Mouse (Mus musculus): Measurements from ENCODE around the gene Zic4. TPM values are rescaled to one million over a fixed set of nuclear protein-coding genes. Genes with fewer than 3 reads are reported as not detected.

The Zic4 gene
- polyA plus RNA-seq, 1 experiment, result 0.02 TPM

DNA sequence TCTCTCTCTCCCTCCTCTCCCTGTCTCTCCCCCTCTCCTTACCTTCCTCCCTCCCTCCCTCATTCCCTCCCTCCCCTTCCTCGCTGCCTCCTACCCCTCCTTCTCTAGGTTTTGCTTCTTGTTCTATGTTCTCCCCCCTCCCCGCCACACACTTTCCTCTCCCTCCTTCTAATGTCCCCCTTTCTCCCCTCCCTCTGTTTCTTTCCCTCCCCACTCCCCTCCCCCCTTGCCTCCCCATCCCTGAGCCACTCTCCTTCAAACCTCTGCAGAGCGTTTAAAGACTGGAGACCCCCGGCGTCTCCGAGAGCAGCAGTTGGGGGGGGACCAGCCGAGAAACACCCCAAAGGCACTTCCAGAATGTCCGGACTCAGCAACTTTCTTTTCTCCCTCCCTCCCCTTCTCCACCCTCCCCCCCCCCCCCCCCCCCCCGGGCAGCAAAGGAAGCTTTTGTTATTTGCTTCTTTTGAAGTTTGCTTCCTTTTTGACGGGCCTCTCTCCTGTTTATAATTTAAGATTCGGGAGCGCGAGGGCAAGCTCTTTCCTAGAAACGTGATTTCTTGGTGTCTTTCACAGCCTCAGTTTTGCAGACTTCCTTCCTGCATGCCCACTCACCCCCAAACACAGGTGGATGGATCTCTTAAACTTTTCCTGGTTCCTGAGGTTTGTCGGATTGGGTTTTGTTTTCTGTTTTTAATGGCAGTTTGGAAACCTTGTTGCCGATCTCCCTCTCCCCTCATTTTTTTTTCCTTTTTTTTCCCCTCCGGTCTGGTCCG, 4.2 kb downstream of the Zic4 start:
- peaks cover 5% of the 10 kb centered on the region; the same call in 1 of the 2 replicates for H3K9me3 ChIP-seq (ENCODE audit: control insufficient read depth, low read length)
- TF ChIP-seq TAL1 (IDR thresholded peaks at IDR 0.05; ENCODE audit: low read length) (no peak), GATA1 (IDR thresholded peaks at IDR 0.05; ENCODE audit: low read length) (no peak)
- H3K36me3 ChIP-seq (ENCODE audit: control insufficient read depth), result no peaks in the 10 kb centered on the region
- no peaks in the 10 kb centered on the region for H3K4me1 ChIP-seq (ENCODE audit: control insufficient read depth)
- no peak overlapping the region for H3K4me3 ChIP-seq (replicated peaks)
- H3K27me3 ChIP-seq (ENCODE audit: control insufficient read depth), result peaks cover 99% of the 10 kb centered on the region

- H3K36me3 ChIP-seq (ENCODE audit: control insufficient read depth), result no peaks in the 10 kb centered on the region
- H3K4me1 ChIP-seq (ENCODE audit: control insufficient read depth), result no peaks in the 10 kb centered on the region
- TF ChIP-seq GATA1 (IDR thresholded peaks at IDR 0.05; ENCODE audit: low read length), result no peak
- no peak for TF ChIP-seq TAL1 (IDR thresholded peaks at IDR 0.05; ENCODE audit: low read length)
- peaks cover 5% of the 10 kb centered on the region; the same call in 1 of the 2 replicates for H3K9me3 ChIP-seq (ENCODE audit: control insufficient read depth, low read length)
- no peak overlapping the region for H3K4me3 ChIP-seq (replicated peaks)
- peaks cover 96% of the 10 kb centered on the region for H3K27me3 ChIP-seq (ENCODE audit: control insufficient read depth)
These were observed 5.0 kb downstream of the Zic4 start for GRCm38 (mm10) chr9:91366999-91367811.

- Histone ChIP-seq H3K4me3 (replicated peaks) (no peak overlapping the region), H3K27me3 (ENCODE audit: control insufficient read depth) (peaks cover 92% of the 10 kb centered on the region), H3K36me3 (ENCODE audit: control insufficient read depth) (no peaks in the 10 kb centered on the region), H3K4me1 (ENCODE audit: control insufficient read depth) (no peaks in the 10 kb centered on the region), H3K9me3 (ENCODE audit: control insufficient read depth, low read length) (peaks cover 5% of the 10 kb centered on the region; the same call in 1 of the 2 replicates)
- TF ChIP-seq GATA1 (IDR thresholded peaks at IDR 0.05; ENCODE audit: low read length) (no peak), TAL1 (IDR thresholded peaks at IDR 0.05; ENCODE audit: low read length) (no peak)
These were observed 5.9 kb downstream of the Zic4 start for GRCm38 (mm10) chr9:91368150-91368549.

- TF ChIP-seq TAL1 (IDR thresholded peaks at IDR 0.05; ENCODE audit: low read length), result no peak
- TF ChIP-seq GATA1 (IDR thresholded peaks at IDR 0.05; ENCODE audit: low read length), result no peak
- H3K36me3 ChIP-seq (ENCODE audit: control insufficient read depth), result no peaks in the 10 kb centered on the region
- H3K4me3 ChIP-seq (replicated peaks), result no peak overlapping the region
- H3K4me1 ChIP-seq (ENCODE audit: control insufficient read depth), result no peaks in the 10 kb centered on the region
- peaks cover 84% of the 10 kb centered on the region for H3K27me3 ChIP-seq (ENCODE audit: control insufficient read depth)
- H3K9me3 ChIP-seq (ENCODE audit: control insufficient read depth, low read length), result peaks cover 5% of the 10 kb centered on the region; the same call in 1 of the 2 replicates
These were observed 6.7 kb downstream of the Zic4 start for GRCm38 (mm10) chr9:91368946-91369292.

DNA sequence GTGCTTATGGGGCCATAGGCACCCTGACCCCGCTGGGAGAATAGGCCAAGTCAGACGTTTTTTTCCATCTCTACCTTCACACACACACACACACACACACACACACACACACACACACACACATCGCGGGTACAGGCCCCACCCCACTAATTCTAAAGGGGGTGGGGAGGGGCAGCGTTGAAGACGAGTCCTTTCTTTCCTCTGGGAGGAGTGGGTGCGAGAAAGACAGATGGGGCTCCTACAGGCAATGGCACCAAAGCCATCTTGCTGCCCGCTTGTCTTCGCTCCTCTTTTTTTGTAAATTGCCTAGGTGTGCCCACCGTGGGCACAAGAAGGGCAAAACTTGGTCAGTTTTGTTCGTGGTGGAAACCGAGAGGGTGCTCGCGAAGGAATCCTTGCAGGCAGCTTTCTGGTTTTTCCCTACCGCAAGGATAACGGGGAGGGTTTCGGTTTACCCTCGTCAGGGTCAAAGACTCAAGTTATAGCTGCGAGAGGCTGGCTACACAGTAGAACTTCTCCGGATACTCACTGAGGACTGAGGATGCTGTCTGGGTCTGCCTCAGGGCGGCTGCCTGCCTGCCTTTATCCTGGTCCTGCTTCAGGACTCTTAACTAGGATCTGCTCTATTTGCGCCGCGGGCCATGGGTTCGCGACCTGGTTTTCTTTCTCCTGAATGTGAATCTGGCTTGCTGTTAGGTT, 7.2 kb downstream of the Zic4 start:
- H3K27me3 ChIP-seq (ENCODE audit: control insufficient read depth), result peaks cover 81% of the 10 kb centered on the region
- no peaks in the 10 kb centered on the region for H3K36me3 ChIP-seq (ENCODE audit: control insufficient read depth)
- peaks cover 2% of the 10 kb centered on the region; the same call in 1 of the 2 replicates for H3K9me3 ChIP-seq (ENCODE audit: control insufficient read depth, low read length)
- no peak overlapping the region for H3K4me3 ChIP-seq (replicated peaks)
- TF ChIP-seq GATA1 (IDR thresholded peaks at IDR 0.05; ENCODE audit: low read length) (no peak), TAL1 (IDR thresholded peaks at IDR 0.05; ENCODE audit: low read length) (no peak)
- no peaks in the 10 kb centered on the region for H3K4me1 ChIP-seq (ENCODE audit: control insufficient read depth)

DNA sequence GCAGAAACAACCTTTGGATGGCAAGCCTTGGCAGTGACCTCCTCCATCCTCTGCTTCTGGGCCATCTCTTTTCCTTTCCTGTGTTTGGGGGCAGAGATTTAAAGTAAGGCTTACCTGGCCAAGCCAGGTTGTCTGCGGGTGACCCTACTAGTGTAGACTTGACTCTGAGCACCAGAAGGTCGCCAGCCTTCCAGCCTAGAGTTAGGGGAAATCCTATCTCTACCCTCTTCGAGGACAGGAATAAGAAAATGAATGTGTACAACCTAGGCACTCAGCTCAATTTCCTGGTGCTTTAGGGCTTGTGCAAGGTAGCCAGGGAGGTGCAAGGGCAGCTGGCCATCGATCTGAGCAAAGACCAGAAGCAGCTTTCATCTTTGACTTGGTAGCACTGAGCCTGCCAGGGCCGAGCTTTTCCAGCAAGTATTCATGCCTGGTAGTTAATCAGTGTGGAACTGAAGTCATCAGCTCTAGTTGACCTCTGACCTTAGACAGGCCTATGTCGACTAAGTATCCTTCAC, 8.0 kb downstream of the Zic4 start:
- Histone ChIP-seq H3K27me3 (ENCODE audit: control insufficient read depth) (peaks cover 79% of the 10 kb centered on the region), H3K9me3 (ENCODE audit: control insufficient read depth, low read length) (no peaks in the 10 kb centered on the region), H3K36me3 (ENCODE audit: control insufficient read depth) (no peaks in the 10 kb centered on the region), H3K4me1 (ENCODE audit: control insufficient read depth) (no peaks in the 10 kb centered on the region), H3K4me3 (replicated peaks) (no peak overlapping the region)
- no peak for TF ChIP-seq TAL1 (IDR thresholded peaks at IDR 0.05; ENCODE audit: low read length)

DNA sequence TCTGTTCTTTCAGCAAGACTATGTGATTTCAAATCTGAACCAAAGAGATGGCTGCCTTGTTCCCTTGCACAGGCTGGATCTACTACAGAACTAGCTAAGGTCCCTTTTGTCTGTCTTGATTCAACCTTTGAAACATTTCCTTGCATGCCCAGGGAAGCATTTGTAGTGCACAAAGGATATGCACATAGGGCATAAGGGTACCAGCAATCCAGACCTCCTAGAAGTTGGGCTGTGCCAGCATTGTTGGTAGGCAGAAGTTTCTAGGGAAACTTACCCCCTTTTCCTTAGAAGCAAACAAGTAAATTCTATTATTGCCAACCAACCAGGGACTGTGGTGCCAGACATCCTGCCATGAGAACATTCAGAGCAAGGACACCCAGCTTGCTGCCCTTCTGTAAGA, 8.8 kb downstream of the Zic4 start:
- Histone ChIP-seq H3K4me3 (replicated peaks) (no peak overlapping the region), H3K36me3 (ENCODE audit: control insufficient read depth) (no peaks in the 10 kb centered on the region), H3K27me3 (ENCODE audit: control insufficient read depth) (peaks cover 79% of the 10 kb centered on the region), H3K4me1 (ENCODE audit: control insufficient read depth) (no peaks in the 10 kb centered on the region), H3K9me3 (ENCODE audit: control insufficient read depth, low read length) (no peaks in the 10 kb centered on the region)
- TF ChIP-seq TAL1 (IDR thresholded peaks at IDR 0.05; ENCODE audit: low read length) (no peak), GATA1 (IDR thresholded peaks at IDR 0.05; ENCODE audit: low read length) (no peak)

DNA sequence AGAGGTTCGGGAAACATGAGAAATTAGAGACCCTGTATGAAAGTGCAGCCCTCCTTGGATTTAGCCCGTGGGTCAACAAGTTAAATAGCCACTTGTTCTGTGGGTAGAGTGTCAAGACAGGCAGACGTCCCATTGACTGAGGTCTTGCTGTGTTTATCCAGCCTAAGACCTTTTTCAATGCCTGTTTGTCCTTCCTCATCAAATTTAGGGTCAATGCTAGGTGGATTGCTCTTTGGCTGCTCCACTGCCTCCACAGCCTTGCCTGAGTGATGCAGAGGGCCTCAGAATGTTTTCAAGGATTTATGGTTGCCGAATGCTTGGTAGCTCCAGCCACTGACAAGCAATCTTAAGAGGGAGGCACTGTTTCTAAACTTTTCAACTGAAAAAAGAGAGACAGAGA, 9.4 kb downstream of the Zic4 start:
- H3K4me3 ChIP-seq (replicated peaks), result no peak overlapping the region
- TF ChIP-seq GATA1 (IDR thresholded peaks at IDR 0.05; ENCODE audit: low read length) (no peak), TAL1 (IDR thresholded peaks at IDR 0.05; ENCODE audit: low read length) (no peak)
- H3K4me1 ChIP-seq (ENCODE audit: control insufficient read depth), result no peaks in the 10 kb centered on the region
- H3K9me3 ChIP-seq (ENCODE audit: control insufficient read depth, low read length), result no peaks in the 10 kb centered on the region
- H3K27me3 ChIP-seq (ENCODE audit: control insufficient read depth), result peaks cover 79% of the 10 kb centered on the region
- no peaks in the 10 kb centered on the region for H3K36me3 ChIP-seq (ENCODE audit: control insufficient read depth)

Data from erythroblast, embryonic 14.5 days (primary cell).